Mouse (Mus musculus): ENCODE results near the gene Ctbp2.
"Not testable (repeated sequence)": the region's sequence is repeated elsewhere in the genome, so short reads cannot be mapped to it uniquely, and the experiment has no call there.

The Ctbp2 gene

DNA sequence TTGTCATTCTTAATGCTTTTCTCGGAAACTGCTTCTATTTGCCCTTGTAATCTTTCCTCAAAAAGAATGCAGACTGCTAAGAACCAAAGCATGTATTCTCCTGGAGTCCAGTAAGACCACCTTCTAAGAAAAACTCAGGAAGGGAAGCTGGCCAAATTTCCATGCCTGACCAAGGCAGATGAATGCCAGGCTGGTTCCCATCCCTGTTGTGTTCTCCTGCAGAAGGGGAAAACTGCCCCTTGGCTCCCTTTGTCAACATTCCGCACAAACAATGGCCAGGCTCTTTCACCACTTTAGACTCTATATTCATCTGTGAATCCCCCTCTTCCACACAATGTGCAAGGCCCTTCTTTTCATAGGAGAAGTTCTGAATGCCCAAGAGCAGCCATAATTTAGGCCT is 6.3 kb downstream of the Ctbp2 start:
- no peak for DNase-seq

DNA sequence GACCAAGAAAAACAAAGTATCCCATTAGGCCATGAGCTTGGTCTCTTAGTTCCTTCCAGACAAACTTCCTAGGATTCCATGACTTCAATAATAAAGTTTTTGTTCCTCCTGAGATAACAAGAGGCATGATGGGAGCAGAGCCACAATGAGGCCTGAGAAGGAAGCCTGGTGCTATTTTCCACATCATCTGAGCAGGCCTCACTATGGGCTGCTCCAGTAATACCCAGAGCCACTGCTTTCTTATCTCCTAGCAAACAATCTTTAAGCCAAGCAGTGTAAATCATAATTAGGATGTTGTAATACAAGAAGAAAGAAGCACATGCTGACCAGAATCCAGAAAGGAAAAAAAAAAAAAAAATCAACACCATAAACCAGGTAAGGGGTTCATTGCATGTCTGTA is 7.6 kb downstream of the Ctbp2 start:
- no peak for DNase-seq

GRCm38 (mm10) chr7:133115886-133116285 is 8.3 kb downstream of the Ctbp2 start:
- DNase-seq: no peak

GRCm38 (mm10) chr7:133114847-133115470 is 9.2 kb downstream of the Ctbp2 start:
- DNase-seq: no peak

- DNase-seq: no peak
These were observed 10.8 kb downstream of the Ctbp2 start for GRCm38 (mm10) chr7:133113185-133113895.

- no peak for DNase-seq
These were observed 11.8 kb downstream of the Ctbp2 start for GRCm38 (mm10) chr7:133112351-133112831.

DNA sequence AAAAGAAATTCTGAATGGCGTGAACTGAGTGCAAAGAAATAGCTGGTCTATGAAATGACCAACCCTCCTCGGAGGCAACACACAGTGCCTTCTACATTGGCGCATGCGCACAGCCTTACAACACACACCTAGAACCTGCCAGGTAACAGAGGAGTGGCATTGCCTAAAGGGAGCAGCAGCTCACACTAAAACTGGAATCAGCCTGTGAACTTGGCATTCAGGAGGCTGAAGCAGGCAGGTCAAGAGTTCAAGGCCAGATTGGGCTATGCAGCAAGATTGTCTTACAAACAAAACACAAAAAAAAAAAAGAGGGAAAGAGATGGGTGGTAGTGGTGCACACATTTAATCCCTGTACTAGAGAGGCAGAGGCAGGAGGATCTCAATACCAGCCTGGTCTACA is 14.7 kb downstream of the Ctbp2 start:
- no peak for DNase-seq

DNA sequence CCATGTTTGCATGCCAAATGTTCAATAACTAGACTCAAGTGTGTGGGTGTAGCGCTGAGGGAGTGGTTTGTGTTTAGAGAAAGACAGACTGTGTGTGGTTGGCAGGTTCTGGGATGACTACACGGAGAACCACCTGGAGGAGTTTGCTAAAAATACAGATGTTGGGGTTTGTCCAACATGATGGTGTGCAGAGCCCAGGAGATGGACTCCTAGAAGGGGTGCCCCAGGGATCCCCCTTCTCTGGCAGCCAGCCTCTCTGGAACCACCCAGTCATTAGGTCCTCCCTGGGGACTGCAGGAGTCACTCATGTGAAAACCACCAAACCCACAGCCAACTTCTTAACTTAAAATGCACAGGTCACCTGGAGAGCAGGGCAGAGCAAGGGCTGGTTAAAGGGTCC is 15.5 kb downstream of the Ctbp2 start:
- no peak for DNase-seq

- DNase-seq: no peak
These were observed 21.6 kb downstream of the Ctbp2 start for GRCm38 (mm10) chr7:133102578-133102977.

DNA sequence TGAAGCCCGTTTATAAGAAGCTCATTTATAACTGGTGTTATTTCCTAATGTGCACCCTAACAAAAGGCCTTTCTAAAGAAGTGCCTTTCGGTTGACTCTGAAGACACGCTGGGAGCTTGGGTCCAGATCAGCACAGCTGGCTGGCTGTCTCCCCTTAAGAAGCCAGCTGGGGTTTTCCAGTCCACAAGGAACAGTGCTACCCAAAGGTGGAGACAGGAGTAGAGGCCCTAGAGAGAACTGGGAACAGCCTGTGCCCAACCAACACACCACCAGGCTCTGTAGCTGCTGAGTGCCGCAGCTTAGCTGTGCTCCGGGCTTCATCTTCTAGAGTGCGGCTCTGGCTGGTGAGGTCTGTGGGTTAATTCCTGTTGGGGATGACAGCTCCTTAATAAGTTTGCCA is 23.1 kb downstream of the Ctbp2 start:
- DNase-seq: no peak

- no peak for DNase-seq
These were observed 24.0 kb downstream of the Ctbp2 start for GRCm38 (mm10) chr7:133100178-133100577.

- DNase-seq: no peak
These were observed 24.9 kb downstream of the Ctbp2 start for GRCm38 (mm10) chr7:133099266-133099665.

DNA sequence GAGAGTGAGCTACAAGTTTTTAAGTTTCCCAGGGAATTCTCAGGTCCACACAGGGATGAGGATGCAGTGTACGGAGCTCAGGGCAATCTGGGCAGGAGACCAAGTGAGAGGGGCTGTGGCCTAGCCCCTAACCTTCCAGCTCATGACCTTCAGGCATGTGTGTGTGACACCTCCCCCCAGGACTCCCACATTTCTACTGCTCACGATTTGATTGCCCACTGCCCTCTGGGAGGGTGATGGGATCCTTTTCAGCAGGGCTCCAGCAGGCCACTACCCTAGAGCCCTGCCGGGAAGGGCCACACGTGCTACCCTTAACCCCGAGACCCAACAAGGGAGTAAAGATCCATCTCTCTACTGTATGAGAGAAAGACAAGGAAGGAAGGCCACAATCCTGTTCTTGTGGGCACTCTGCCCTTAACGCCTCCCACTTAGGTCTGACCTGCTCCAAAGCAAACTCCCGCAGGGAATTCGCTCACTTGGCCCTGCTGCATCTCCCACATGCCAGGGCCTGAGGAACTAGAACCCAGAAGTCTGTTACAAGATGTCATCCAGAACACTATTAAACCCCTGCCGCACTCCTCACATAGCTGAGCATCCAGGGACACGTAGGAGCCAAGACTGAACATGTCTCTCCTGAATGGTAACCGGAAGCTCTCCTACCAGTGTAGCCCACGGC is 25.9 kb downstream of the Ctbp2 start:
- no peak for DNase-seq

DNA sequence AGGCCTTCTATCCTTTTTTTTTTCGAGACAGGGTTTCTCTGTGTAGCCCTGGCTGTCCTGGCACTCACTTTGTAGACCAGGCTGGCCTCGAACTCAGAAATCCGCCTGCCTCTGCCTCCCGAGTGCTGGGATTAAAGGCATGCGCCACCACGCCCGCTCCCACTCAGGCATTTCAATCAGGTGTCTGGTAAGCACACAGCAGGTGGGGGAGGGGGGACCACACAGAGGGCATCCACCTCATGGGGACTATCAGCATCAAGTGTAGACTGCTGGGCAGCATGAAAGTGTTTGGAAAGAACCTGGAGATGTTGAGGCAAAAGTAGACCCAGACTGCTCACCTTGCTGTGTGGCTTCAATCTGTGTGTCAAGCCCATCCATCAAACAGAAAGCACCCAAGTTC is 28.5 kb downstream of the Ctbp2 start:
- not testable (repeated sequence) for DNase-seq

DNA sequence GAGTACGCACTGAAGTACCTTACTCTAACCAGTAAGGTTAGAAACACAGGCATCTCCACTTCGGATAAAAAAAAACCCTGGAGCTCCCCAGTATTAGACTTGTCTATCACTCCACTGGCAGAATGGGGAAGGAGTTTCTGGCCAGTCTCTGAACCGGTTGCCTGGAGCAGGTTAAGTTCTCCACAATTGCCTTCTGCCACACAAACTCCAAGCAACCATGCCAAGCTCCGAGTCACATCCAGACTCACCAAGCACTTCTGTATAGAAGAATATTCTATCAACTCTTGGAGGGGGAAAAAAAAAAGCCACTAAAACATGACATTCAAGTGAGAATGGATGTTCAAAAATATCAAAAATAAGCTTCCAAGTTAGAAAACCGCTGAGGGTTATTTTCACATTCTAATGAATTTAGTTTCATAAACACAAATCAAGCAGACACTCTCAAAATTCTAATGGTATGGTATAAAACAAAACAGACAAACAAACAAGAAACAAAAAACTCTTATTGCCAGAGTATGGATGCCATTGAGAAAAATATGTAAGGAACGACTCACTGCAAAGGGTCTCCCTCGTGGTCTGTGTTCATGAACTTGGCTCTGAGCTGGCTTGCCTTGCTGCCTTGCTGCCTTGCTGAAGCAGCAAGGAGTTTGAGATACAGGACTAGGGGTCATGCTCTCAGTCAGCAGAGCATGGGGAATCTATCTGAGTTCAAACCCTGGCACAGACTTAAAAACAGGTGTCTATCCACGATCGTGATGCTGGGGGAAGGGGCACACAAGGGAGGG is 29.3 kb downstream of the Ctbp2 start:
- DNase-seq: no peak

DNA sequence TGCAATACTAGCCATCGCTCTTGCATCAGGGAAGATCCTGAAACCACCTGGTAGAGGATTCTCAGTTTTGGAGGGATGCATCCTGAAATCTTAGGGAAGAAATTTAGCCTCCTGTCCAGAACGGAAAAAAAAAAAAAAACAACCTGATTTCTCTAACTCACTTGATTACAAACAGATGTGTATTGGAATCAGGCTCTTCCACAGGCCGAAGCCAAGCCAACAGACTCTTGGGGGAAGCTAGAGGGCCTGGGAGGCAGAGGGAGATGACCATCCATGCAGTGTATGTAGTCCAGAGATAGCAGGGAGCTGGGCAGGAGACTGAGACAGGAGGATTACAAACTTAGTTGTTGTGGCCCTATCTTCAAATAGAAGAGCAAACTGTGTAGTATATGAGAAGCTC is 30.0 kb downstream of the Ctbp2 start:
- DNase-seq: no peak

GRCm38 (mm10) chr7:133093731-133094130 is 30.4 kb downstream of the Ctbp2 start:
- no peak for DNase-seq

GRCm38 (mm10) chr7:133090641-133091040 is 33.5 kb downstream of the Ctbp2 start:
- DNase-seq: no peak

DNA sequence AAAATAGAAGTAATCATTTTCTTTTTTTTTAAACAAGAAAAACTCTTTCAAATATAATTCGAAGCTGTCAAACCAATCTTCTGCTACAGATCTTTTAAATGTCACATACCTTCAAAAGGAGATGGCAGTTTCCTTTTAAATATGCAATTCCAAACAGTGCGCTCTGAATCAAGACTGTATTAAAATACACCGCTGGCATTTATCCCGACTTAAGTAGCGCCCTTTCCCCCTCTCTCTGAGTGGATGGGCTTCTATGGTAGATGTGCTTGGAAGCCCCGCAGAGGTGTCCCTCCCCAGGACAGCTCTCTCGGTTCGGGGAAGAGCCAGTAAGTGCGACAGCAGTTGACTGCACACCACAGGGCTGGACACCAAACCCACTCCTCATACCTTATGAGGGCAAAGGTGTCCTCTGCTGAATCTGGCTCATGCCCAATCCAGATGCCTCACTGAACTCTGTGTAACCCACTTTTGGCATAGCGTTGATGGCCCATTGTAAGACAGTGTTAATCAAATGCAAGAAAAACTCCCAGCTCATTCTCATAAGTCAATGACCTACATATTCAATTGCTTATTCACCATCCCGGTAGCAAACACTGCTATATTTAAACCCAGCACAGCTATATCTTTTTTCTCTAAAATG is 34.4 kb downstream of the Ctbp2 start:
- no peak for DNase-seq

- DNase-seq: peak; percentile 73
These were observed 35.3 kb downstream of the Ctbp2 start for GRCm38 (mm10) chr7:133088830-133089261.

DNA sequence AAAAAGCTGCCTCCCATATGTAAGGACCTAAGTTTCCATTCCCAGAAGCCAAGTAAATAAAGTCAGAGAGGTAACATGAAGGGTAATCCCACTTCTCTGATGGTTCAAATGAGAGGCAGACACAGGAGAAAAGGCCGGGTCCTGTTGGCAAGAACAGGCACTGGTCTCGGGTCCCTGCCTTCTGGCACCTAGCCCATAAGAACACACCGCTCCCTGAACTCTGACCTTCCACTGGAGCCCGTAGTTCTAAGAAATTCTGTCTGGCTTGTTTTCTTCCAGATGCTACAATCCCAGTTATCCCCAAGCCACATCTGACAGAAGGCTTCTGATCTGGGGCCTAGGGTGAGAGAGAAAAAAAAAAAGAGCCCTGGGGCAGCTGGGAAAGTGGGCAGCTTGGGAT is 35.7 kb downstream of the Ctbp2 start:
- DNase-seq: no peak

GRCm38 (mm10) chr7:133085408-133085807 is 38.7 kb downstream of the Ctbp2 start:
- no peak for DNase-seq

Measured in right cerebral cortex, postnatal 14 days (tissue).